Mouse (Mus musculus) E14TG2a.4 (cell line): ENCODE results near the gene Dph6.

Experiments
- H3K27me3 ChIP-seq: 2 replicates; pipeline ENCODE4 v1.6.1; 2014; ENCODE audit warnings: low read length, control low read depth; ENCODE audit not compliant: insufficient read depth
- H3K36me3 ChIP-seq: 2 replicates; pipeline ENCODE4 v1.6.1; 2014; ENCODE audit warnings: low read length, control low read depth; ENCODE audit not compliant: insufficient read depth
- H3K4me1 ChIP-seq: replicated peaks from 2 replicates; pipeline ENCODE4 v1.6.1; 2014; ENCODE audit warnings: low read depth, low read length, control low read depth
- H3K4me3 ChIP-seq: replicated peaks from 2 replicates; pipeline ENCODE4 v1.5.1; 2014; ENCODE audit warnings: mild to moderate bottlenecking, low read length
- H3K9me3 ChIP-seq: 2 replicates; pipeline ENCODE4 v1.6.1; 2014; ENCODE audit warnings: low read length, control low read depth
- CTCF ChIP-seq: conservative IDR thresholded peaks from 2 replicates; pipeline ENCODE4 v1.5.1; 2014; ENCODE audit warnings: low read length
- NANOG ChIP-seq: IDR thresholded peaks from 2 replicates; pipeline ENCODE4 v1.6.1; 2014; ENCODE audit warnings: borderline replicate concordance, low read length, mixed read lengths
- POU5F1 ChIP-seq: IDR thresholded peaks from 2 replicates; pipeline ENCODE4 v1.6.1; 2014; ENCODE audit warnings: low read length, borderline replicate concordance

The Dph6 gene

DNA sequence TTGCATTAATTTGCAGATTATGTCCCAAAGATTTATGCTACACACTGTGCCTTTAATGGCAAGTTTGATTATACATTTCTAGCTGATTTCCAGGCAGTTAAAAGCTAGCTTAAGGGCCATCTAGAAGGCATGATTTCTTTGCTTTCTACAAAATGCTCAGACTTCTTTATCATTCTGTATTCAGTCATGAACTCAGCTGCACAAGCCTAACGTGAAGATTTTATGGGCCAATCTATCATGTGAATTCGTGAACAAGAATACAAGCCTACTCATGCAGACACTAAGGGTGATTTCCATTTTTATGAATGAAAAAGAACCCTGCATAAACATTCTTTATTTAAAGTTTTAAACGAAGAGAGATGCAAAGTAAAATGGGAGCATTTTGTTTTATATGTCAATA, 162.4 kb downstream of the Dph6 start:
- Histone ChIP-seq H3K36me3 (no peaks in the 10 kb centered on the region), H3K9me3 (0 out of 2 replicates have a peak, but pooled peaks cover 5% of the 10 kb centered on the region), H3K4me3 (no peak overlapping the region), H3K4me1 (no peaks in the 10 kb centered on the region), H3K27me3 (no peaks in the 10 kb centered on the region)
- TF ChIP-seq POU5F1 (no peak), NANOG (no peak), CTCF (no peak)

DNA sequence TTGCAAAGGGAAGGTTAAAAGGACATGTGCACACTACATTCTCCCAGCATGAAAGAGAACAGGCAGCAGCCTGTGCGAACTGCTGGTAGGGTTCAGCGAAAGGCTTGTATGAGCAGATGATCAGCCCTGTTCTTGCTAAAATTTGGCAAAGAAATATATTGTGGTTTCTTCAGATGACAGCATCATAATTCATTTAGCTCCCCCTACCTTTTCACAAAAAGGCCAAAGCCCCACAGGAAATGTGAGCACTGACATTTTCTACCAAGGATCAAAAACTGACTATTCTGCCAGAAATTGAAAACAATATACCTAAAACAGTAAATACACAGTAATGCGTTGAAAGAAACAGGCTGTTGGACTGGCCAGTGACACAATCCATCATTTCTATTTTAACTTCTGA, 162.9 kb downstream of the Dph6 start:
- Histone ChIP-seq H3K4me3 (no peak overlapping the region), H3K36me3 (no peaks in the 10 kb centered on the region), H3K4me1 (no peaks in the 10 kb centered on the region), H3K9me3 (0 out of 2 replicates have a peak, but pooled peaks cover 5% of the 10 kb centered on the region), H3K27me3 (no peaks in the 10 kb centered on the region)
- no peak for TF ChIP-seq CTCF
- TF ChIP-seq POU5F1, result no peak

DNA sequence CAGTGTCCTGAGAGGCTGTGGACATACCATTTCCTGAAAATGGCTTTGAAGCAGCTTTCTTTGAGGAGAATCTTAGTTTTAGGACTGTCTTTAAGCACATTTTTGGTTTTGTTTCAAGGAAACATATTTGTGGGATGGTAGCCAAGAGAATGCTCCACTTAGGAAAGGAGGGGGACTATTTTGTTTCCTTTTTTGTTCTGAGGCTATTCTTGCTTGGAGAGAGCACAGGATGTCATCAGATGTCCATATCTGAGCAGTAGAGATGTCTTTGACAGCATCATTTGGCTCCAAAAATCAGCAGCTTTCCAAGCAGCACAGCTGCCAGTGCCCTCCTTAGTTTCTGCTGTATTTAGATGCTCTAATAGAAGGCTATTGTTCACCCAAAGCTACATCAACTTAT, 167.8 kb downstream of the Dph6 start:
- Histone ChIP-seq H3K9me3 (no peaks in the 10 kb centered on the region), H3K4me3 (no peak overlapping the region), H3K36me3 (no peaks in the 10 kb centered on the region), H3K27me3 (no peaks in the 10 kb centered on the region), H3K4me1 (no peaks in the 10 kb centered on the region)
- no peak for TF ChIP-seq POU5F1
- TF ChIP-seq NANOG, result no peak
- TF ChIP-seq CTCF, result no peak
